Comparison of ENCODE assay signal across 8 mouse cellular contexts in the genomic region with DNA sequence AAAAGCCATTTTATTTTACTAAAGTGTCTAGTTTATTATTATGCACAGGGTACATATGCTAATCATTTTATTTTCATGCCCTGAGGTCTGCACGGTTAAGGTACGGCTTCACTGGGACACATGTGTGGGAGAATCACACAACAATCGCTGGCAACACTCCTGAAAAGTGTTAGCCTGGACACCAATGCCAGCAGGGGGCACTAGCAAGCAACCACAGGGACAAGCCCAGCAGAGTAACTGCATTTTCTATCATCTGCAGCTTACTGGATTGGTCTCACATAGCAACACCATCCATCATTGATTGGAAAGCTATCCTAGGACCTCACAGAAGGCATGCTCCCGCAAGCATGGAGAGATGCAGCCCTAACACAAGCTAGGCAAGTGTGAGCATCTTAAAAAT. TPM values are rescaled to one million over a fixed set of nuclear protein-coding genes. Genes with fewer than 3 reads are reported as not detected.
DNase-seq lines count a peak whose midpoint lies in the region; TF ChIP-seq lines count a peak whose summit lies in the region.
"Had no signal": no experiment of that assay in that cellular context is flagged by ENCODE, and none has a peak within 500 bp of the region (broad histone marks: within the 10 kb centered on the region; RNA-seq: fewer than 3 reads in every experiment).

No protein-coding gene starts in this region.

- H3K4me1 ChIP-seq in ES-Bruce4 (ENCODE audit: control insufficient read depth, insufficient read depth, low read length) = no peaks in the 10 kb centered on the region
- H3K4me1 ChIP-seq in midbrain, embryonic 10.5 days = peaks cover 3% of the 10 kb centered on the region; the same call in 1 of the 2 replicates
- H3K4me1 ChIP-seq: stomach, embryonic 15.5 days had no signal

- DNase-seq in WW6 (ENCODE audit: low read depth, low spot score) = peak; percentile 16
- peak; percentile 84 for DNase-seq in embryo, embryonic 11 days
- peak; percentile 46 to 56 for DNase-seq in heart, postnatal 36 days
- peak; percentile 77 to 85 for DNase-seq in left cerebral cortex, adult 18-20 months (ENCODE audit: low spot score in 2 of 2)
- DNase-seq in midbrain, embryonic 10.5 days (ENCODE audit: low spot score) = peak; percentile 72
- DNase-seq in spleen, adult 12 weeks (ENCODE audit: low spot score) = peak; percentile 9

- TF ChIP-seq POLR2A in ES-Bruce4 (IDR thresholded peaks at IDR 0.05; ENCODE audit: insufficient read depth, low read length) = no peak

- H3K9me3 ChIP-seq in ES-Bruce4 (replicated peaks; ENCODE audit: control insufficient read depth, insufficient read depth, low read length, poor library complexity, severe bottlenecking) = no peaks in the 10 kb centered on the region
- H3K9me3 ChIP-seq in midbrain, embryonic 10.5 days (replicated peaks) = no peaks in the 10 kb centered on the region
- H3K9me3 ChIP-seq: stomach, embryonic 15.5 days had no signal

- TF ChIP-seq CTCF in ES-Bruce4 (IDR thresholded peaks at IDR 0.05; ENCODE audit: low read depth, low read length) = peak; percentile 87

- WGBS in midbrain, embryonic 10.5 days = 59% methylated on average over 4 of the region's 4 CpGs

- no peaks in the 10 kb centered on the region for H3K36me3 ChIP-seq in ES-Bruce4 (ENCODE audit: control insufficient read depth, insufficient read depth, low read length, poor library complexity, severe bottlenecking)
- H3K36me3 ChIP-seq in midbrain, embryonic 10.5 days = no peaks in the 10 kb centered on the region
- H3K36me3 ChIP-seq: stomach, embryonic 15.5 days had no signal

- intact Hi-C loops in heart, postnatal 36 days (cut with DNase I) = loop anchor here (5.0 kb wide), 1 partner anchor 542 kb away; no protein-coding TSS in a partner anchor

- no peaks in the 10 kb centered on the region; the same call in 1 of the 2 replicates for H3K27me3 ChIP-seq in ES-Bruce4 (ENCODE audit: control insufficient read depth, insufficient read depth, low read length, poor library complexity, severe bottlenecking)
- H3K27me3 ChIP-seq in midbrain, embryonic 10.5 days (ENCODE audit: low read depth, poor library complexity, severe bottlenecking) = peaks cover 10% of the 10 kb centered on the region

- no peak overlapping the region for H3K27ac ChIP-seq in ES-Bruce4 (ENCODE audit: insufficient read depth, low read length)
- H3K27ac ChIP-seq in midbrain, embryonic 10.5 days (replicated peaks) = no peak overlapping the region
- H3K27ac ChIP-seq: stomach, embryonic 15.5 days had no signal

- H3K4me3 ChIP-seq in ES-Bruce4 (ENCODE audit: low read depth, low read length) = no peak overlapping the region
- no peak overlapping the region for H3K4me3 ChIP-seq in midbrain, embryonic 10.5 days
- H3K4me3 ChIP-seq: stomach, embryonic 15.5 days had no signal

- TF ChIP-seq EP300 in ES-Bruce4 (IDR thresholded peaks at IDR 0.05; ENCODE audit: insufficient read depth, low read depth, low read length) = no peak

- H3K9ac ChIP-seq in ES-Bruce4 (ENCODE audit: low read depth, poor library complexity, severe bottlenecking) = no peak overlapping the region
- H3K9ac ChIP-seq: stomach, embryonic 15.5 days had no signal

RNA-seq across cellular contexts. Expression of gene Pum3, which starts 20.8 kb away (rescaled TPM):
- 178 and 201 TPM in 2 replicates for polyA plus RNA-seq in ES-Bruce4 (2011; ENCODE audit: insufficient read depth, insufficient read length, low read depth, missing spikeins)
- 10 to 100 TPM; 30.3 to 33.1 TPM for total RNA-seq in heart, postnatal 36 days (2021)
- 10 to 100 TPM; 41.9 to 42.4 TPM for total RNA-seq in left cerebral cortex, adult 18-20 months (2021)
- 77.5 and 83.4 TPM in 2 replicates for polyA plus RNA-seq in midbrain, embryonic 10.5 days (2016; fragmentation: Nextera tagmentation; extraction: Ambion mirVana)

Comparison
In these comparisons a context has a peak if more than half of its experiments do, and no peak if none do; other contexts are left out.
1. DNase-seq: peak in every context shown above with its lines; median percentile 84 in embryo, embryonic 11 days; 81 in left cerebral cortex, adult 18-20 months; 72 in midbrain, embryonic 10.5 days; 51 in heart, postnatal 36 days; 16 in WW6; 9 in spleen, adult 12 weeks.